Mouse (Mus musculus) adrenal gland, adult 2 months (tissue): ENCODE data around the gene Arpp21. TPM values are rescaled to one million over a fixed set of nuclear protein-coding genes. Genes with fewer than 3 reads are reported as not detected.
"Not testable (repeated sequence)": the region's sequence is repeated elsewhere in the genome, so short reads cannot be mapped to it uniquely, and the experiment has no call there.

Experiments used
- DNase-seq: peaks from one replicate; pipeline ENCODE4 v3.0.0; 2021
- polyA plus RNA-seq: library from polyadenylated mRNA; depleted of rRNA; stranded (reverse); fragments of >200 nt; gene quantifications from 2 replicates; pipeline ENCODE4 v1.2.3, GENCODE M21; 2012
- total RNA-seq, 2 experiments: library from RNA; stranded (reverse); gene quantifications; 2 replicates each; pipeline ENCODE4 v1.2.3; 2021

Gene Arpp21
- total and polyA plus RNA-seq, 3 experiments: 0.10 to 0.41 TPM; not detected in 1

DNA sequence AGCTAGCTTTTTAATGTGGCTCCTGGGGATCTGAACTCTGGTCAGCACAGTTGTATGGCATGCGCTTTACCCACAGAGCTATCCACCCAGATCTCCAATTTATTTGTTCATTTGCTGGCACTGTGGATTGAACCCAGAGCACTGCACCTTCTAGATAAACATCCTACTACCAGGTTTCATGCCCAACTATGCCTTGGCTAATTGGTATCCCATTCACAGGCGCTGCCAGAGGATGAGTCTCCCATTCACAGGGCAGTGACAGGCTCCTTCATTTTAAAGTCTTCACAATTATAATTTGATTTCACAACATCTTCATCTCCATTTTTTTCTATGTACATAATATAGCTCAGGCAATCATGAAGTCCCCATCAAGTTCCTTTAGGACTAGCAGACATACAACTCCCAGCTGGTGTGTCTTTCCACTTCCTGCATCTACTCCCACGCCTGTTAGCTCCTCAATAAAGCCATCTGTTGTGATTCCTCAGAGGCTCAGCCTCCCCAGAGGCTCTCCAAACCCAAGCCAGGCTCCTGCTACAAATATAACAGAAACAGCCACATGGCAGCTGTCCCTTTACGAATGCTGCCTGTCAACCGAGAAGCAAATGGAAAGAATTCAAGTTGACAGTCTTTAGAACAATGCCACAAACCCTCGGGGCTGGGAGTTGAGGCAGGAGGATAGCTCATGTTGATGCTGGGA lies 133.4 kb downstream of the Arpp21 start:
- DNase-seq: no peak

DNA sequence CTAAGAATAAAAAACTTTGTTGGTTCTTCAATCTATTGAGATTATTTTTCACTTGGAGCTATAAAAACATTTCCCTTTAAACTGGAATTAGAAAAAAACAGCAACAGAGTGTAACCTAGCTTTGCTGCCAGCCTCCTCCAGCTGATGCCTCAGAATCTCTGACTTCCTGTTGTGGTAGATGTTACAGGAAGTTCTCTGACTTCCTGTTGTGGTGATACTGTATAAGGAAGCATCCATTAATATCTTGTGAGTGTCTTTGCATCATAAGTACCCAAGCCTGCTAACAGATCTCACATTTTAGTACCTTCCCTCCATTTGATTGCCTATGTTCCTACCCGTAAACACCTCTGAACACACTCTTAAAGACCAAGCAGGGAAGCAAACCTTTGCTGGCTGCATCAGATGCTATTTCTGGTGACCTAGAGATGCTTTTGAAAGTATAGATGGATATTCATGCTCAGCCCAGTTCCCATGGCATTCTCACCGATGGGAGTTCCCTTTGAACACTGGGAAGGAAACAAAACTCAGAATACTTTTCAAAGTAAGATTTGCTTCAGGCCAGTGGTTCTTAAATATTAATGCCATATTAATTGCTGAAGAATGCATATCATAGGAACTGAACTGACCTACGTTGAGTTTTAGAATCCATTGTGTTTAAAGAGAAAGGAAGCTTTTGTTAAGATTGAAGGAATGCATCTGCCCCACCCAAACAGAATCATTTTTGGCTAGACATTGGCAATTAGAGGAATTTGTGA lies 134.7 kb downstream of the Arpp21 start:
- no peak for DNase-seq

DNA sequence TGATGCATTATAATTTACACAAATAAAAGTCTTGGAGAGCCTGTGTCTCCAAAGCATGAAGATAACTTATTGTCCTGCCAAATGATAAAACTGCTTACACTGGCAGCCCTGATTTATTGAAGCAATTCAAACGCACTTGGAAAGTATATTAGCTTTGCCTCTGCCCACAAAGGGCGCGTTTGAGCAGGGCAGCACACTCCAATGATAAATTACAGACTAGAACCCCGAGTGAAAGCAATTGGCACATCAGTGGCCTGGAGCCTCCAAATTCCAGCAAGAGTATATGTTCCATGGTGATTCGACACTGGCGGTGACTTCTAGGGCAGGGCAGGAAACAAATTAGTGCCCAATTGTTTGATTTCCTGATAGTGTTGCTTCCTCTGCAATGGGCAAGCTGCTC lies 137.5 kb downstream of the Arpp21 start:
- no peak for DNase-seq

DNA sequence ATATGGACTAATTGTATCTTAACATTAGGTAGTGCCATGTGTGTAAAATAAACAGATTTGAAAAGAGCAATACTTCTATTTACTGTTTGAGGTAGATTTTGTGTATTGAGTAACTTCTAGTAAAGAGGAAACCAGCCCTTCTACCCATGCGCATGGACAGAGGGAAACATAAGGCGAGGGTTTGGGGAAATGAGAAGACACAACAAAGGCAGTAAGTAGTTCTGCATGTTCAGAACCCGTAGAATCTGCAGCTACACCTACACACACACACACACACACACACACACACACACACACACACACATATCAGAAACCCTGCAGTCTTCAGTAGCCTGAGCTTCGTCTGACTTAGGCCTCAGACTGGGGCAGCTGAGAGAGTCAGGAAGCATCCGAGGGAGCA lies 140.0 kb downstream of the Arpp21 start:
- no peak for DNase-seq

DNA sequence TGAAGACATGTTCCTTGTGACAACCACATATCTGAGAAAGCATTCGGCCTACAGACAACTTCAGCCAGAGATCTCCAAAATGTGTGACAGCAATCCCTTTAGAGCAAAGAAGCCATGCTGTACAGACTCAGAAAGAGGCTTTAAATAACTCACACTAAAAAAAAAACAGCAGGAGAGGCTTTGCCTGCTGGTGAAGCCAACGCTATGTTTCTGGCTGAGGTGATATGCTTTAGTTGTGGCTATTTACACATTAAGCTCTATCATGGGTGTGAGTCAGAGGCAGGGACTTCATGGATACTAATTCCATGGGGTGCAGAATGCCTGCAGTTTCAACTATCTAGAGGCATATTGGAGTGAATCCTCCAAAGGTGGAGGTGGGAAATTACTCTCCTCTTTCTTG lies 140.5 kb downstream of the Arpp21 start:
- DNase-seq: no peak

DNA sequence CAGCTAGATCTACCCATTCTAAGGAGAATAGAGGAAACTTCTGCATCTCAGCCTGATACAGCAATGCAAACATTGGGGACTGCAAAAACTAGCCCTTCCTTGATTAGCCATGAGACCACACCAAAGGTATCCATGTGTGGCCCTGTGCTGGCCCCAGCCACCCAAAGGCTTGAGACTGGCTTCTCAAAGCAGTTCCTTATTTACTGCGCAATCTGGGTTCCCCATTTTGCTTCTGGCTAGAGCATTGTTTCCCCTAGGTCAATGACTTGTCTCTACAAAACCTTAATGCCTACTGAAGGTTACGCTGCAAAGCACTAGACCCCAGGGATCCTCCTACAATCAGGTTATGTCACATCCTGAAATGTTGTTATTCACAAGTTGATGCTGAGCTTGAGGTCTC lies 156.8 kb downstream of the Arpp21 start:
- no peak for DNase-seq

DNA sequence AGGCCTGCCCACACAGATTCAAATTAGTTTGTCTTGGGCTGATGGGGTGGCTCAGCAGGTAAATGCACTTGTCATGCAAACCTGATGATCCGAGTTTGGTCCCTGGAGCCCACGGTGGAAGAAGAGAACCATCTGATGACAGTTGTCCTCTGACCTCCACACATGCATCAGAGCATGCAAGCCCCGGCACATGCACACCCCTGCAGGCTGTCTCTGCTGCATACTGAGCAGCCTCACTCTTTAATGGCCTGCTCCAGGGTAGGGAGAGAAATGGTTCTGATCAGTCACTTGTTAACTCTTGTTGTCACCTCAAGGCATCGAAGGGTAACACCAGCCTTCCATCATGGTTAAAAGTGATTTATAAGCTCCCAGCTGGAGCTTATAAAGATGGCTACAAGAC lies 157.3 kb downstream of the Arpp21 start:
- DNase-seq: no peak

DNA sequence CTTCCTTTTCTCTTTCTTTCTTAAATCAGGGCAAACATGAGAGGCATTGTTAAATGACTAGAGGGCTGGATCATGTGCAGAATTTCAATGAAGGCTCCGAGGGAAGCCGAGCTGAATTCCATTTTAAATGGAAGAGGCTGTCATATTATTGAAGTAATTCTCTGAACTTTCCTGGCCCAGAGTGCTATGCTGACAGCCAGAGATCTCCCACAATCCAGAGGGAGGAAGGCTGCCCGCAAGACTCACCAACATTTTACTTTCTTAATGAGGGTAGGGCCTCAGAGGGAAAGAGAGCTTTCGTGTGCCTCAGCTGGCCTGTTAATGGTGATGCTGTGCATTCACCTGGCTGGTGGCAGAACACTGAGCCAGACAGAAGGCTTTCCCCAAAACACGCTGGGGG lies 160.5 kb downstream of the Arpp21 start:
- DNase-seq: no peak

DNA sequence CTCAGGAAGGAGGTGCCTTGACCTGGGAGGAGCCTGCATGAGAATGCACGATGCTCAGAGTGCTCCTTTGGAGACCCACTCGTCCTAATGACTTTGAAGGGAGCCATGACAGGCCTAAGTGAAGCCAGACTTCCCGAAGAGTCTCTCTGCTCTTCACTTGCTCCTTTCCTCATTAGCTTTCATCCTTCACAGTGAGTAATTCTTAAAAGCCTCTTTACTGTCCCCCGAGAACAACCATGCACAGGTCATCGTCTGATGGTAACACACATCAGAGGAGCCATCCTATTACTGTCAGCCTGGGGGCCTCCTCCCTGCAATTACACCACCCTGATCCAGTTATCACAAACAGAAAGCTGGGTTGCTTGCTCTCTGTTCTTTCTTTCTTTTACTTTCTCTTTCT lies 160.9 kb downstream of the Arpp21 start:
- no peak for DNase-seq

DNA sequence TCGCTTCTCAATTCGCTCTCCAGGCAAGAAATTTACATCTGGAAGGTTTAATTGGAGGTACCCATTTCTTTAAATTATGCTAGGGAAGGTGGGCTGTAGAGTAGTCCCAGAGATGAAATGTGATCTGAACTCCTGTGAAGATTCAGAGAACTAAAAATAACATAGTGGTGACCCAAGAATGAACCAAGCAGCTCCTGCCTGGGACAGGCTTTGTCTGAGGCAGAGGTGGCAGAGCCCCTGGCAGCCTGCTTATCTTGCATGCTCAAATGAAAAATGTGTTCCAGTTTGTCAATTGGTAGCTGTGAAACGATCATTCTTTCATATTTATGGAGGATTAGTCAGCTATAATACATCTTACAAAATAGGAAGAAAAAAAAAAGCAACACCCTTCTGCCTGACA lies 164.4 kb downstream of the Arpp21 start:
- DNase-seq: peak; percentile 30

DNA sequence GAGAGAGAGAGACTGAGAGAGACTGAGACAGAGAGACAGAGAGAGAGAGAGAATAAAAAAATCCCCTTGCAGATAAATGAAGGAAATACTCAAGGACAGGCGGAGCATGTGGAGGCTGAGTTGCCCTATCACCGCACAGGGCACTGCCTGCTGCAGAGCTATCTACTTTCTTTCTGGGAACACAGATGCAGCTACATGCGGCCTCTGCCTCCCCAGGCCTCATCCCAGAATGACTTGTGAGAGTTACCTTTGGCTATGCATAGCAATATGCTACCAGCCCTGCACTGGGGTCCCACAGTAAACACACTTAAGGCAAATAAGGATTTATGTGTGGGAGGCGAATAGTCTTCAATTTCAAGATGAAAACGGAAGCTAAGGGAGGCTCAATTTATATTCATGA lies 164.8 kb downstream of the Arpp21 start:
- peak; percentile 17 for DNase-seq

DNA sequence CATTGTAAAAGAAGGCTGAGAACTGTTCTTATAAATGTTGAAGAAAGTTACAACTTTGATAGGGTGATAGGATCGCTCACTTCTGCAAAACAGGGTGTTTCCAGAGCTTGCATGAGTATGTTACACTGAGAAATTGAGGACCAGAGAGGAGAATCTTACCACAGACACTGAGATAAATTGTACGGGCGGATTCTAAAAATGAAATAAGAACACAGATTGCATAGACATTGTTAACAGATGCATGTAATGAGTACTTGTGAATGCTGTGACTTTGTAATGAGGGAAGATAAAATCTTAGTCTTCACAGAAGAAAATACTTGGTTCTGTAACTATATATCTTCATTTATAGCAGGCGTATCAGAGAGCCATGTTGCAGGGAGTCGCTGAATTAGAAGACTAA lies 167.5 kb downstream of the Arpp21 start:
- no peak for DNase-seq

DNA sequence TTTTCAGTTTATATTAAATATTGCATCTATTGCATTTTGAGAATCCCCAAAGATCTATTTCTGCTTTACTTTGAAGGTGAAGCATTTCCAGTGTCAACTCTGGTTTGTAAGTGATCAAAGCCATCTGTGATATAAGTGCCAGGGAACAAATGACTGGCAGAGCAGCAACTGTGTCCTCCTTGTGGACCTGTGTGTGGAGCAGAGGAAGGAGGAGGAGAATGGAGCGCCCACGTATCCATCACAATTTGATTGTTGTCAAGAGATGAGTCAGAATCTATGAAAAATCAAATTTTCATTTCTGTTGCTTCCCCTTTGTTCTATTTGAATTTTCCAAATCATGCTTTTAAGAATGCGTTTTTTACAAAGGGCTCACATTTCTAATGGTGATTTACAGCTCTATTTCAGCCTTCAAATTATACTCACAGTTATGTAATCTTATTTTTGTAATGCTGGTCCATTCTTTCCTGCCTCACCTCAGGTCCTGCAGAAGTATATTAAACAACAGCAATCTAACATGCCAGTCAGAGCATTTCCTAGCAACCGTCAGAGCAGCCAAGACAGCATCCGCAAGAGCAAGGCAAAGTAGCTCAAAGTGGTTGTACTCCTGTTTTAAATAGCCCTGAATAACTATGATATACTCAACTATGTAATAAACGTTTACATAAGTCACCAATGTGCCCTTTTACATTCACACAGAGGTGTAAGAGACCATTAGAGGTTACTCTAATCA lies 174.9 kb downstream of the Arpp21 start:
- DNase-seq: no peak

DNA sequence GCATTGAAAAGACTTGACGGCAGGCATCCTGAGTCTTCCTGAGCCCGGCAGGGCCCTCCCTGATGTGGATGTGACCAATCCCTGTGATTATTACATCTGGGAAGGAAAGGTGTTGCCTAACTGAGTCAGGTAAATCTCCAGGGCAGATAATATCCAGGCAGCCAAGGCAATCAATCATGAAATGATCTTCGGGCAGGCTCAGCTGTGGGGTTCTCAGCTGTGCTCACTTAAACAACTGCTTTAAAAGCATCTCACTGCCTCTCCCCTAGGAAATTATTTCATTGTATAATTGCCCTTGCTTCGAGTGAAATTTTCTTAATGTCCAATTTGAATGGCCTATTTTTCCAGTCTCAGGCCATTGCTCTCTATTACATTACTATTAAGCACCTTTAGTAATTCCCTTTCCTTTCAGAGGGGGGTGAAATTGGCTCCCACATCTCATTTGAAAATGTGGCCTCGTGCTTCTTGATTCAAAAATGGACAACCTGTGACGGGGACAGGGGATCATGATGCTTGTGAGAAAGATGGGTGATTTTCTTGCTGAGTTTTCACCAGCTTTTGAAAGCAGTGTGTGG lies 180.8 kb downstream of the Arpp21 start:
- DNase-seq: no peak

DNA sequence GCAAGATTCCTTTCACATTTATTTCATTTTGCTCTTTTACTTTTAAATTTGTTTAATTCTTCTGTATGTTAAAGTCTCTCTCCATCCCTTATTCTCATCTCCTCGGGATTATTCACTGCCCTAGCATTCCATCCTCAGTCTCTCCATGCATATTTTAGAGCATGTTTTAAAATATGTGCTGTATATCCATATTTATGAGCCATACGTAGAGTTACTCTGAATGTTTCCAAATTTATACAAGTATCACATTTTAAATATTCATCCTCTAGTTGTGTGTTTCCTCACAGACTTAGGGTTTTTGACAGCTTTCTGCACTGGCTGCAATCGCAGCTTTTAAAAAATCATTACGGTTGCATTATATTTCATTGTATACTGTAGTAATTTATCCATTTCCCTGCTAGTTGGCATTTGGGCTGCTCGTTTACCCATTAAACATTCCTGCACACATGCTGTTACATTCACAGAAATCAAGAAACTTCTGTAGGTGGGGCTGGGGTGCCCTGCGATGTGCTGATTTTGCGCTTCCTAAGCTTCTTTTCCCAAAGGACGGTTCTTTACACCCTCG lies 187.8 kb downstream of the Arpp21 start:
- no peak for DNase-seq

DNA sequence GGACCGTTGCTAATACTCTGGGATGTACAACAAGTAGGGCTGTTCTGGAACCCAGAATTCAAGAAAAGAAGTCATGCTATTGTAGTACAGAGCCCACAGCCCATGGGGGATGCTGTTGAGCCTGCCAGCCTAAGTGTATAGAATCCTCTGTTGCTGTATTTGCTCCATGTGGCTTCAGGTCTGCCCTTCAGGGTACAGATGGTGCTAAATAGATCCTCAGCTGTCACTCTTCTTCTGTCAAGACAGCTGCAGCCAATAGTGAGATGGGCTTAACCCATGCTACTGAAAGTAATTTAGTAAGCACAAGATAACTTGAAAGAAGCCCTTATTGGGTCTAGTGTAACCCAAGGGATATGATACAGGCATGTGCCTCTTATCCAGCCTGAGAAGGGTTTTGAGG lies 195.2 kb downstream of the Arpp21 start:
- DNase-seq: no peak

DNA sequence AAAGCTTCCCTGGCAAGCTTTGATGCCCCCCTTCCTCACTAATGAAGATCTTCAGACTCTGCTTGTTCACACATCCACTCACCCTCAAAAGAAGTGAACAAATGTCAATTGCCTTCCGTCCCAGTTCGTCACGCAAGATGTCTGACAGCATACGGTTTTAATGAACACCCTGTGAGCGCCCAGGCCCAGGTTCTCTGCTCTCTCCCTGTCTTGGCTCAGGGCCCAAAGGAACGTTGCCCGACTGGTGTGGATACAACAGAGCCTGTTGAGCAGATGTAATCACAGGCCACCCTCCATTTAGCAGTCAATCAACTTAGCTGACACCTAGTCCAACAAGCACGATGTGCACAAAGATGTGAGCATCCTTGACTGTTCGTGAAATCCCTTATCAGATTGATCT lies 198.0 kb downstream of the Arpp21 start:
- no peak for DNase-seq

DNA sequence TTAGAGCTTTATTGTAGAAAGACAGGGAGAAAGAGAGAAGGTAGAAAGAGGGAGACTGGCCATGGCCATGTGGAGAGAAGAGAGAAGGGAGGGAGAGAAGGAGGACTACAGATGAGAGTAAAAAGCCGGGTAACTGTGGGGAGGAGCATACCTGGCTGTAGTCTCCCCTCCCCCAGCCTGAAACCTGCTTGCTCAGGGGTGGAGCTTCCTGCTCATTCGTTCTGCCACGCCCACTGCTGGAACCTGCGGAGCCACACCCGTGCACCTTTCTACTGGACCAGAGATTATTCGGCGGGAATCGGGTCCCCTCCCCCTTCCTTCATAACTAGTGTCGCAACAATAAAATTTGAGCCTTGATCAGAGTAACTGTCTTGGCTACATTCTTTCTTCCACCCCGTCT lies 201.9 kb downstream of the Arpp21 start:
- DNase-seq: not testable (repeated sequence)

DNA sequence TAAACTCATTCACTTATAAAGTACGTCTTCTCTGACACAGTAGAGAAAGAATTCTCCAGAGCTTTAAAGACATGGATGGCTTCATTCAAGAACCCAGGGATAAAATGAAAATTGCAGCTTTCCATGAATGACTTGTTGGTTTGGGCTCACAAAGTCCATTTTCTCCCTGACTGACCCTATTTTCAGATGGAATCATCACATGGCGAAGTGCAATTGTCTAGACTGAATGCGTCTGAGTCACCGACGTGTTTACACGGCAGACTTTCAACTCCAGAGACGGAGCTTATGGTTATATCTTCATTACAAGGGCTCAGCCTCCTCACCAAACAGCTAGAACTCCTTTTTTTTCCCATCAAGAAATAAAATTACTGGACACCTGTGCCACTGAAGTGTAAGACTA lies 203.6 kb downstream of the Arpp21 start:
- DNase-seq: no peak

DNA sequence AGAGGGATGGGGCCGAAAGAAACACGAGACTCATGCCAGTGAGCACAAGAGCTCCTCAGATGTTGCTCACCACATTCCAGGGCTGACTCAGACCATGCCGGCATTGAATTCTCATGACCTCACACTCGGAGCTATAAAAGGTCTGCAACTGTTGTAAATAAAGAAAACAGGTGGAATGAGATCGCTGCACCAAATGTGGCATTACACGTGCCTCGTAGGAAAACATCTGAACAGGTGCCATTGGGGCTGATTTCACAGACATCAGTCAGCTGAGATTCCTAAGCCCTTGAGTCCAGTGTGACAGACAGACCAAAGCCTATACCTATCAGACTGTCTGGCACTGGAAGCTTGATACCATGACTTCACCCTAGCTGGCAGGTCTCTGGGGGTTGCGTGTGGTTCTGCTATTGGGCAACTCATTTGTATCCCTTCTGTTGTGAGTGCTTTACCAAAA lies 212.1 kb downstream of the Arpp21 start:
- DNase-seq: peak; percentile 45

DNA sequence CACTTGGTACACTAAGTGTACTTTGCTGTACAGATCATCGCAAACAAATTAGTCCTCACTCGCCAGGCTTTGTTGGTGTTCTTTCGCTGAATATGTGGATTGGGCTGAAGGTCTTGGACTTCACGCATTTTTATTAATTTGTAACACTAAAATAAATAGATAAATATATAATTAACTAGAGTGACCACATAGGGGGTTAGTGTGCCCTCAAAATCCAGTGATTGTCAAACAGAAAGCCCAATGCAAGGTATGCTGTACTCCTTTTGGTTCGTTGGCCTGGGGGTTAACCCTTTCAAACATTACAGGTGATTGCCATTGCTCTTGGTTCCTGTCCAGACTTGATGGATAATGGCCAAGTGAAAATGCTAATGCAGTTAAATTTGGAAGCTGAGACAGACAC lies 212.6 kb downstream of the Arpp21 start:
- no peak for DNase-seq
